Mouse (Mus musculus) adrenal gland, postnatal 10 days (tissue): ENCODE measurements around the gene Trim10. TPM values are rescaled to one million over a fixed set of nuclear protein-coding genes. Genes with fewer than 3 reads are reported as not detected.
A peak's percentile ranks its signal among the peaks of the same experiment; 100 is the strongest.

Experiments used
- DNase-seq: peaks from one replicate; pipeline ENCODE4 v3.0.0; 2021; ENCODE audit warnings: mixed read lengths
- total RNA-seq, 2 experiments: library from RNA; stranded (reverse); gene quantifications; 2 replicates each; pipeline ENCODE4 v1.2.3; 2021

Gene Trim10
- total RNA-seq, 2 experiments from 2014 or later, result 2.1 to 5.4 TPM

GRCm38 (mm10) chr17:36912031-36912430, 42.7 kb downstream of the Trim10 start:
- DNase-seq, result no peak

DNA sequence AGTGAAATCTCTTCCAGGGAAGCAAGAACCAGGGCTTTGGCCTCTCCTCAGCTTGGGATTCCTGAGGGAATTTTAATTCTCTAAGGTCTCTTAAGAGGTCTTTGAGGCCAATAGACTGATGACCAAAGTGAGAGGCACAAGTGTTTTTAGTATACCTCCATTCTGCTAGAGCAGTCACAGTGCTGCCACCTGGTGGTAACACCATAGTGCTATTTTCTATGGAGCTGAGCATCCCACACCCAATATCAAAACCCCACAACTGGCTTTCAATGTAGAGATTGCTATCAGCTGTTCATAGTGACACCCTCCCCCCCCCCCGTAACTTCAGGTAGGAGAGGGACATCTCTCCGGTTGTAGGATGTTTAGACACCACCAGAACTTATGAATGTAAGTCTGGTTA, 44.7 kb downstream of the Trim10 start:
- peak; percentile 85 for DNase-seq

DNA sequence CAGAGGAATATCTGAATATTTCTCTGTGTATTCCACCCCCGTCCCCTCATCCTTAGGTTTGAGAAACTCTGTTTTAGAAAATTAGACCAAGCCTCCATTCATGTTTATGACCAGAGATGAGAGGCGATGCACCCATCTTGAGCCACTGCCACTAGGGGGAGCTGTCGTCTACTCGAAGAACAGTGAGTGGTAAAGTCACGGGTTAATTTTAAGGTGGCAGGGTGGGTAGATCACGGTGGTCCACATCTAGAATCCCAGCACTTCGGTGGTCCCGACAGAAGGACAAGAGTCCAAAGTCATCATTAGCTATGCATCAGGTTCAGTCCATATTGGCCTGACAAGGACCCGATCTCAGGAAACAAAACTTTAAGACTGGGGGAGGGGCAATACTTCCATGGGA, 45.7 kb downstream of the Trim10 start:
- peak; percentile 81 for DNase-seq

GRCm38 (mm10) chr17:36920239-36920638, 50.9 kb downstream of the Trim10 start:
- DNase-seq, result peak; percentile 54

DNA sequence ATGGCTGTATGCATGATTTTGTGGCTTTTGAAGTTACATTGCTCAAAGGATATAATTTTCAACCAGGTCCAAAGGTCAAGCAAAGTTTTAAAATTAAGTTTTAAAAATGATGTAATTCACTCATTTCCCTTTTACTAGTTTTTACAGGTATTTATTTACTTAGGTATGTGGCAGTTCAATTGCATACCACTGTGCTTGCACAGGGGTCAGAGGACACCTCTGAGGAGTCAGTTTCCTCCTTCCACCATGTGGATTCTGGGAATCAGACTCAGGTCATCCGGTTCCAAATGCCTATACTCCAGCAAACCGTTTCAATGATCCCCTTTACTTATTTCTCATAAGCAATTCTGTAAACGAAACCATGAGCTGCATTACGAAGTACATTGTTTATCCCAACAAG, 53.3 kb downstream of the Trim10 start:
- no peak for DNase-seq

- DNase-seq, result no peak
Observed at GRCm38 (mm10) chr17:36923491-36923890, 54.1 kb downstream of the Trim10 start.

Other genes with a start within 250 kb of the Trim10 start
- gene H2-M9, start 226.9 kb upstream of the Trim10 start, total RNA-seq, result under 1 TPM; 0.51 to 0.93 TPM
- not detected for gene H2-M1, start 197.4 kb upstream of the Trim10 start, total RNA-seq
- not detected for gene H2-M10.5, start 96.7 kb upstream of the Trim10 start, total RNA-seq
- gene H2-M10.6, start 57.4 kb upstream of the Trim10 start, total RNA-seq, result not detected
- 10 to 100 TPM; 43.1 to 49.5 TPM for gene Trim26, start 32.4 kb upstream of the Trim10 start, total RNA-seq
- gene Trim15, start 2.4 kb upstream of the Trim10 start, total RNA-seq, result not detected
- gene Trim40, start 20.5 kb downstream of the Trim10 start, total RNA-seq, result not detected
- not detected for gene Trim31, start 28.5 kb downstream of the Trim10 start, total RNA-seq
- under 1 TPM in 1 of 2 experiments, not detected in 1; 0.33 TPM for gene Rnf39, start 73.3 kb downstream of the Trim10 start, total RNA-seq
- gene Ppp1r11, start 82.2 kb downstream of the Trim10 start, total RNA-seq, result 10 to 100 TPM; 58.5 to 62.7 TPM
- 10 to 100 TPM; 34.5 to 40.5 TPM for gene Znrd1, start 89.0 kb downstream of the Trim10 start, total RNA-seq
- 10 to 100 TPM; 10.1 to 11.1 TPM for gene Znrd1as, start 89.0 kb downstream of the Trim10 start, total RNA-seq
- gene 2410137M14Rik, start 111.7 kb downstream of the Trim10 start, total RNA-seq, result not detected
- not detected for gene H2-M5, start 120.0 kb downstream of the Trim10 start, total RNA-seq
- gene Zfp57, start 131.6 kb downstream of the Trim10 start, total RNA-seq, result 1 to 10 TPM; 4.0 to 7.7 TPM
- gene Mog, start 153.8 kb downstream of the Trim10 start, total RNA-seq, result not detected
- 10 to 100 TPM; 22.1 to 40.3 TPM for gene Gabbr1, start 176.4 kb downstream of the Trim10 start, total RNA-seq
- not detected for gene Olfr90, start 218.9 kb downstream of the Trim10 start, total RNA-seq
- gene Olfr91, start 228.7 kb downstream of the Trim10 start, total RNA-seq, result not detected